Mouse (Mus musculus) adrenal gland, postnatal 4 days (tissue): ENCODE measurements around the gene Nfkbiz. TPM values are rescaled to one million over a fixed set of nuclear protein-coding genes. Genes with fewer than 3 reads are reported as not detected.

ENCODE experiments used
- DNase-seq, 2 experiments: peaks; one replicate each; pipeline ENCODE4 v3.0.0; 2021 to 2022; ENCODE audit warnings: low spot score in 2 of 2, mixed read lengths in 2 of 2
- total RNA-seq, 2 experiments: library from RNA; stranded (reverse); gene quantifications; 2 replicates each; pipeline ENCODE4 v1.2.3; 2021

Gene Nfkbiz
- total RNA-seq, 2 experiments from 2014 or later, result 6.8 to 7.4 TPM

GRCm38 (mm10) chr16:55807505-55807932 lies 31.2 kb downstream of the Nfkbiz start:
- DNase-seq, result no peak

GRCm38 (mm10) chr16:55804799-55805198 lies 33.9 kb downstream of the Nfkbiz start:
- DNase-seq, result no peak

GRCm38 (mm10) chr16:55801629-55802028 lies 37.1 kb downstream of the Nfkbiz start:
- DNase-seq, result no peak

GRCm38 (mm10) chr16:55798845-55799244 lies 39.9 kb downstream of the Nfkbiz start:
- DNase-seq, result no peak

GRCm38 (mm10) chr16:55790326-55790725 lies 48.4 kb downstream of the Nfkbiz start:
- no peak for DNase-seq

DNA sequence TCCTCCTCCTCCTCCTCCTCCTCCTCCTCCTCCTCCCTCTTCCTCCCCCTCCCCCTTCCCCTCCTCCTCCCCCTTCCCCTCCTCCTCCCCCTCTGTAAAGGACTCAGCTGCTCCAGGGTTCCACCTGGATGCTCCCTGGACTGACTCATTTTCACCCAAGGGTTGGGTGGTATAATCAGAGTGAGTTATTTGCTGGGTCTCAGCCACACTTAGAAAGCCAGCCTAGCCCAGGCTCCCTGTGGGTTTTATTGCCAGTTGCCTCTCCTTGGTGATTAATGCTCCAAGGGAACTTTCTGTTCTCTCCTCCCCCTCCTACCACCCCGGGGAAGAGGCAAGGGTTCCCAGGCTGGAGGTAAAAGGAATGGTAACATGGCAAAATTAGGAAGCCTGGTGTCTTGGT lies 49.4 kb downstream of the Nfkbiz start:
- DNase-seq, result no peak

DNA sequence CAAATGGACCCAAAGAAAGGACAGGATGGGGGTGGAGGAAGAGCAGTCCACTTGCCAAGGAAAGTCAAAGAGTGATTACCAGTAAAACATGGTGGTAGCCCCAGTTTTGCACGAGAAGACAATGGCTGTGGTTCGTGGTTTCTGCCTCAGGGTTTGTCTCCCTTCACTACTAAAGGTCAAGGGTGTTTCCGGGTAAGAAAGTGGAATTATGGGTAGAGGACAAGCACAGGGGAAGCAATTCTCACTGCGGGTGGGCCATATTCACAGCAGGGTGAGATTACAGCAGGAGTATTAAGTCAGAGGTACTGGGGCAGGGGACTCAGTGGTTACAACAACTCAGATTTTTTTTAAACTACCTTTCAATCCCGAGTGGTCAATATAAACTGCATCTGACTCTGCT lies 50.0 kb downstream of the Nfkbiz start:
- DNase-seq, result no peak

- DNase-seq, result no peak
Measured at GRCm38 (mm10) chr16:55787385-55788072, 51.2 kb downstream of the Nfkbiz start.

GRCm38 (mm10) chr16:55784379-55784778 lies 54.3 kb downstream of the Nfkbiz start:
- no peak for DNase-seq

- no peak for DNase-seq
Measured at GRCm38 (mm10) chr16:55783923-55784322, 54.8 kb downstream of the Nfkbiz start.

- no peak for DNase-seq
Measured at GRCm38 (mm10) chr16:55782911-55783310, 55.8 kb downstream of the Nfkbiz start.

GRCm38 (mm10) chr16:55781809-55782208 lies 56.9 kb downstream of the Nfkbiz start:
- DNase-seq, result no peak

DNA sequence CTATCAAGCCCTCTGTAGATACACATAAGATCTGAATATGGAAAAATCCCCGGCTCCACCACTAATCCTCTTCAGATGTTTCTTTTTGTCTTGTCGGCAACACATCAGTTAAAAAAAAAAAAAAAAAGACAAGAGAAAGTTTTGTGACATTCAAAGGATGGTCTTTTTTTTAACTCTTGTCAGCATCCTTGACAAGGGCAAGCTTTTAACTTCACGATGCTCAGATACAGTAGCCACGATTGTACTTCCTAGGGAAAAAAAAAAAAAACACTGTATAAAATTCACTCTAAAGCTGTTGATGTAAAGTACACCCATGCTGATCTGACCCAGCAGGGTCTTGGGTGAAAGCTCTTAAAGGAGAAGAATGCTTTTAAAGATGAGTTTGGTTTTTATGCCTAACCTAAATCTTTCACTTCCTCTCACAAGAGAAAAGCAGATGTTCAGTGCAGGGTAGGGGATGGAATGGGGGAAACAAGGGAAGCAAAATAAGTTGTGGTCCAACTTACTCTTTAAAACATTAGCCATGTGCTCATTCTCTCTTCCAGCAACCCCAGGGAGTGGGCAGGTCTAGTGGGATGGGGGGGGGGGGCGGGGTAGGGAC lies 57.6 kb downstream of the Nfkbiz start:
- no peak for DNase-seq

GRCm38 (mm10) chr16:55776329-55776728 lies 62.4 kb downstream of the Nfkbiz start:
- DNase-seq, result no peak

GRCm38 (mm10) chr16:55770247-55770646 lies 68.5 kb downstream of the Nfkbiz start:
- DNase-seq, result no peak

Other genes with a start within 250 kb of the Nfkbiz start
- gene Nxpe3, start 56.4 kb upstream of the Nfkbiz start, total RNA-seq, result 1 to 10 TPM; 2.5 to 3.0 TPM
- gene Cep97, start 96.0 kb upstream of the Nfkbiz start, total RNA-seq, result 10 to 100 TPM; 10.8 to 13.0 TPM
- gene Rpl24, start 127.4 kb upstream of the Nfkbiz start, total RNA-seq, result 100 to 1,000 TPM; 893 to 927 TPM
- gene Zbtb11, start 135.0 kb upstream of the Nfkbiz start, total RNA-seq, result 10 to 100 TPM; 14.7 to 15.0 TPM
- gene Pcnp, start 190.8 kb upstream of the Nfkbiz start, total RNA-seq, result 100 to 1,000 TPM; 104 to 109 TPM
- 10 to 100 TPM; 17.4 to 17.8 TPM for gene Trmt10c, start 198.9 kb upstream of the Nfkbiz start, total RNA-seq
- gene Senp7, start 209.4 kb upstream of the Nfkbiz start, total RNA-seq, result 10 to 100 TPM; 32.6 to 33.9 TPM